Mouse (Mus musculus): Measurements from ENCODE around the gene Olfr168.
"Not testable (repeated sequence)": the region's sequence is repeated elsewhere in the genome, so short reads cannot be mapped to it uniquely, and the experiment has no call there.

Gene Olfr168

GRCm38 (mm10) chr16:19535455-19535854, at the start of gene Olfr168:
Gene Olfr168, minus strand, starts transcription at chr16:19535555.
- CTCF ChIA-PET, result no interaction called here

- CTCF ChIA-PET, result not testable (repeated sequence)
These were observed 36.4 kb upstream of the Olfr168 start, which contains the start of gene Olfr169 for GRCm38 (mm10) chr16:19571709-19572108. Gene Olfr169, minus strand, starts transcription at chr16:19571809.

GRCm38 (mm10) chr16:19553429-19553828, 18.1 kb upstream of the Olfr168 start:
- CTCF ChIA-PET, result not testable (repeated sequence)

- CTCF ChIA-PET, result not testable (repeated sequence)
These were observed 16.9 kb upstream of the Olfr168 start for GRCm38 (mm10) chr16:19552246-19552645.

- CTCF ChIA-PET, result no interaction called here
These were observed 13.2 kb downstream of the Olfr168 start, which contains the start of gene Olfr167 for GRCm38 (mm10) chr16:19522166-19522565. Gene Olfr167, minus strand, starts transcription at chr16:19522266.

GRCm38 (mm10) chr16:19483394-19483793, 52.0 kb downstream of the Olfr168 start, which contains the start of gene Olfr166:
Gene Olfr166, plus strand, starts transcription at chr16:19483694.
- CTCF ChIA-PET, result no interaction called here
